Mouse (Mus musculus) G1E (cell line): ENCODE results near the gene Ces2b. TPM values are rescaled to one million over a fixed set of nuclear protein-coding genes. Genes with fewer than 3 reads are reported as not detected.
"Not testable (repeated sequence)": the region's sequence is repeated elsewhere in the genome, so short reads cannot be mapped to it uniquely, and the experiment has no call there.

ENCODE experiments used
- ATAC-seq: 2 replicates; pipeline ENCODE4 v1.8.0; 2016; ENCODE audit warnings: mild to moderate bottlenecking; ENCODE audit not compliant: insufficient number of reproducible peaks, poor library complexity, low FRiP score, severe bottlenecking; ENCODE audit errors: extremely low read depth
- DNase-seq: peaks from one replicate; pipeline ENCODE4 v3.0.0; 2012; ENCODE audit warnings: low spot score
- H3K27me3 ChIP-seq: 2 replicates; pipeline ENCODE4 v1.6.1; 2012; ENCODE audit warnings: mild to moderate bottlenecking, low read length, inconsistent platforms; ENCODE audit not compliant: insufficient read depth
- H3K36me3 ChIP-seq: replicated peaks from 2 replicates; pipeline ENCODE3; 2012; ENCODE audit warnings: mild to moderate bottlenecking, inconsistent platforms
- H3K4me1 ChIP-seq: 2 replicates; pipeline ENCODE4 v1.6.1; 2012; ENCODE audit warnings: low read depth, low read length, inconsistent platforms, mixed read lengths; ENCODE audit not compliant: insufficient read depth
- H3K4me3 ChIP-seq: 2 replicates; pipeline ENCODE4 v1.5.1; 2012; ENCODE audit warnings: low read depth, mild to moderate bottlenecking, inconsistent platforms, low read length, moderate library complexity, mixed read lengths
- H3K9me3 ChIP-seq: replicated peaks from 2 replicates; pipeline ENCODE4 v1.6.1; 2012; ENCODE audit warnings: inconsistent platforms
- CTCF ChIP-seq: IDR thresholded peaks from 2 replicates; pipeline ENCODE4 v1.5.1; 2012; ENCODE audit warnings: low read depth, low read length, inconsistent platforms, mixed read lengths
- GATA1 ChIP-seq: IDR thresholded peaks from 2 replicates; pipeline ENCODE4 v1.6.1; 2012; ENCODE audit warnings: borderline replicate concordance, low read length, inconsistent platforms, mixed read lengths
- polyA plus RNA-seq: library from polyadenylated mRNA; stranded (reverse); fragments of >175 nt; gene quantifications from 2 replicates; pipeline ENCODE4 v1.2.3, GENCODE M21; 2012
- total RNA-seq, 2 experiments: library from RNA; stranded (forward) in 1 of 2; stranded (reverse) in 1 of 2; fragments of 200-1000 nt in 1 of 2; fragments of >200 nt in 1 of 2; fragmentation: Nextera tagmentation in 1 of 2; gene quantifications; 2 replicates each; pipeline ENCODE4 v1.2.3; 2014 to 2017

Ces2b gene
- total and polyA plus RNA-seq, 3 experiments = 0.11 TPM; not detected in 2

GRCm38 (mm10) chr8:104847741-104848462, 16.5 kb downstream of the Ces2b start:
- H3K4me3 ChIP-seq = no peak overlapping the region
- no peak for DNase-seq
- no peaks in the 10 kb centered on the region for H3K36me3 ChIP-seq
- no peaks in the 10 kb centered on the region for H3K9me3 ChIP-seq
- H3K4me1 ChIP-seq = no peaks in the 10 kb centered on the region
- TF ChIP-seq GATA1 (no peak), CTCF (no peak)
- H3K27me3 ChIP-seq = peaks cover 11% of the 10 kb centered on the region; the same call in 1 of the 2 replicates
- no peak for ATAC-seq

GRCm38 (mm10) chr8:104866844-104867531, 35.6 kb downstream of the Ces2b start:
- not testable (repeated sequence) for H3K4me3 ChIP-seq, DNase-seq, ATAC-seq, H3K9me3 ChIP-seq, H3K27me3 ChIP-seq, H3K4me1 ChIP-seq, H3K36me3 ChIP-seq

GRCm38 (mm10) chr8:104868876-104869275, 37.5 kb downstream of the Ces2b start:
- H3K9me3 ChIP-seq, DNase-seq, H3K4me3 ChIP-seq, H3K4me1 ChIP-seq, H3K27me3 ChIP-seq, H3K36me3 ChIP-seq, ATAC-seq: not testable (repeated sequence)

GRCm38 (mm10) chr8:104886223-104886926, 55.0 kb downstream of the Ces2b start:
- not testable (repeated sequence) for H3K36me3 ChIP-seq, H3K9me3 ChIP-seq, DNase-seq, H3K27me3 ChIP-seq, ATAC-seq, H3K4me3 ChIP-seq, H3K4me1 ChIP-seq

Other genes starting within 250 kb of the Ces2b start
- gene Pdp2, start 240.1 kb upstream of the Ces2b start, total RNA-seq (2014; fragmentation: Nextera tagmentation) = 14.2 and 17.7 TPM in 2 replicates
- gene Pdp2, start 240.1 kb upstream of the Ces2b start, total RNA-seq (2017) = 20.4 and 22.8 TPM in 2 replicates
- gene Pdp2, start 240.1 kb upstream of the Ces2b start, polyA plus RNA-seq = 3.1 and 4.4 TPM in 2 replicates
- not detected in 2 replicates for gene Cdh16, start 207.2 kb upstream of the Ces2b start, total RNA-seq (2014; fragmentation: Nextera tagmentation)
- 0.17 and 0.22 TPM in 2 replicates for gene Cdh16, start 207.2 kb upstream of the Ces2b start, total RNA-seq (2017)
- not detected in 2 replicates for gene Cdh16, start 207.2 kb upstream of the Ces2b start, polyA plus RNA-seq
- 4.4 and 6.8 TPM in 2 replicates for gene Rrad, start 200.2 kb upstream of the Ces2b start, total RNA-seq (2014; fragmentation: Nextera tagmentation)
- gene Rrad, start 200.2 kb upstream of the Ces2b start, total RNA-seq (2017) = 4.9 and 5.3 TPM in 2 replicates
- gene Rrad, start 200.2 kb upstream of the Ces2b start, polyA plus RNA-seq = 7.2 and 7.9 TPM in 2 replicates
- gene Ciao2b, start 189.6 kb upstream of the Ces2b start, total RNA-seq (2014; fragmentation: Nextera tagmentation) = 20.3 and 20.9 TPM in 2 replicates
- gene Ciao2b, start 189.6 kb upstream of the Ces2b start, total RNA-seq (2017) = 44.4 and 54.3 TPM in 2 replicates
- gene Ciao2b, start 189.6 kb upstream of the Ces2b start, polyA plus RNA-seq = 75.3 and 78.3 TPM in 2 replicates
- not detected in 2 replicates for gene Ces2a, start 97.6 kb upstream of the Ces2b start, total RNA-seq (2014; fragmentation: Nextera tagmentation)
- 0.17 TPM in 1 of 2 replicates, not detected in the other for gene Ces2a, start 97.6 kb upstream of the Ces2b start, total RNA-seq (2017)
- gene Ces2a, start 97.6 kb upstream of the Ces2b start, polyA plus RNA-seq = not detected in 2 replicates
- gene Ces2c, start 15.5 kb downstream of the Ces2b start, total RNA-seq (2014; fragmentation: Nextera tagmentation) = not detected in 2 replicates
- gene Ces2c, start 15.5 kb downstream of the Ces2b start, total RNA-seq (2017) = 0.66 TPM in 1 of 2 replicates, not detected in the other
- gene Ces2c, start 15.5 kb downstream of the Ces2b start, polyA plus RNA-seq = not detected in 2 replicates
- gene Ces2e, start 94.7 kb downstream of the Ces2b start, total RNA-seq (2014; fragmentation: Nextera tagmentation) = not detected in 2 replicates
- gene Ces2e, start 94.7 kb downstream of the Ces2b start, total RNA-seq (2017) = 0.05 and 0.06 TPM in 2 replicates
- gene Ces2e, start 94.7 kb downstream of the Ces2b start, polyA plus RNA-seq = not detected in 2 replicates
- not detected in 2 replicates for gene Ces2f, start 115.8 kb downstream of the Ces2b start, total RNA-seq (2014; fragmentation: Nextera tagmentation)
- gene Ces2f, start 115.8 kb downstream of the Ces2b start, total RNA-seq (2017) = 0.11 TPM in 1 of 2 replicates, not detected in the other
- not detected in 2 replicates for gene Ces2f, start 115.8 kb downstream of the Ces2b start, polyA plus RNA-seq
- 7.3 and 67.0 TPM in 2 replicates for gene Ces2g, start 130.1 kb downstream of the Ces2b start, total RNA-seq (2014; fragmentation: Nextera tagmentation)
- gene Ces2g, start 130.1 kb downstream of the Ces2b start, total RNA-seq (2017) = 1.1 and 2.0 TPM in 2 replicates
- 0.32 and 0.55 TPM in 2 replicates for gene Ces2g, start 130.1 kb downstream of the Ces2b start, polyA plus RNA-seq
- not detected in 2 replicates for gene Ces2h, start 169.3 kb downstream of the Ces2b start, total RNA-seq (2014; fragmentation: Nextera tagmentation)
- gene Ces2h, start 169.3 kb downstream of the Ces2b start, total RNA-seq (2017) = not detected in 2 replicates
- gene Ces2h, start 169.3 kb downstream of the Ces2b start, polyA plus RNA-seq = not detected in 2 replicates
- not detected in 2 replicates for gene Ces3a, start 217.0 kb downstream of the Ces2b start, total RNA-seq (2014; fragmentation: Nextera tagmentation)
- gene Ces3a, start 217.0 kb downstream of the Ces2b start, total RNA-seq (2017) = not detected in 2 replicates
- not detected in 2 replicates for gene Ces3a, start 217.0 kb downstream of the Ces2b start, polyA plus RNA-seq